In the genomic region with DNA sequence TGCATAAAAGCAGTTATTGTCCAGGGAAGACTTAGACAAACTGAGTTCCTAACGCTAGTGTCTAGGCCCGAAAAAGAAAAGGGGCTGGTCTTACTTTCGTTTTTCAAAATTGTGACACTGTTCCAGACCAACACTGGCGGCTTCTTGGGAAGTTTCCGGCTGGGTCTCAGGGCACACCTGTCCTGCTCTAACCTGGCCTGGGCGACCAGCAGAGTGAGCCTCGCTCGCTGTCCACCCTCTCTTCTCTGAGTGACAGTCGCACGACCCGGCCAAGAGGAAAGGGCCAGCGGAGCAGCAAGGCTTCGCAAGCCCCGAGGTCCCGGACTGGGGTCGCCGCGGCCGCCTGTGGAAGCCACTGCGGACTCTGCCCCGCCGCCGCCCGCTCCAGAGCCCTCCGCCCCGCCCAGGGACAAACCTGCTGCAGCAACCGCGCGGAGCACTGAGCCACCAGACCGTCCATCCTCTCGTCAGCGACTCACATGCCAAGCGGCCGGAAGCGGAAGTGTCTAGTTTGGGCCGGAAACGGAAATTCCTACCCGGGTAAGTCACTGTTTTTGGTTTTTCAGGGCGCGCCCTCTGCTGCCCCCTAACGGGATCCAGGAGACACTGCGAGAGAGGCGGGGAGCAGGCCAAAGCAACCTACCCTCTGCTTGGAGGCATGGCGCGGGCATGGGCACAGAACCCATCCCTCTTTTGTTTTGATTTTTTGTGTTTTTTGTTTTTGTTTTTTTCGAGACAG, we compare ENCODE assay signal across 8 mouse cellular contexts. TPM values are rescaled to one million over a fixed set of nuclear protein-coding genes. Genes with fewer than 3 reads are reported as not detected.
DNase-seq lines count a peak whose midpoint lies in the region; ATAC-seq and TF ChIP-seq lines count a peak whose summit lies in the region.

TSS of gene Rars (minus strand) at position 485 of the 739 bp plus-strand sequence.

- ATAC-seq in embryonic facial prominence, embryonic 13.5 days (ENCODE audit: insufficient number of reproducible peaks, insufficient read depth, low FRiP score, low TSS enrichment, low read depth): peak; percentile 76
- ATAC-seq in limb, embryonic 12.5 days (ENCODE audit: insufficient number of reproducible peaks, insufficient read depth, low FRiP score, low TSS enrichment, low read depth): peak; percentile 63
- peak; percentile 80 for ATAC-seq in midbrain, embryonic 15.5 days (replicated peaks)

- WGBS in embryonic facial prominence, embryonic 13.5 days: 1% methylated on average over 46 of the region's 46 CpGs
- under 1% methylated on average over 46 of the region's 46 CpGs for WGBS in kidney, adult 2 months
- 2% methylated on average over 46 of the region's 46 CpGs for WGBS in limb, embryonic 12.5 days
- 2% methylated on average over 46 of the region's 46 CpGs for WGBS in midbrain, embryonic 15.5 days
- WGBS in spleen, adult 2 months: under 1% methylated on average over 46 of the region's 46 CpGs

- peak; percentile 82 for DNase-seq in 3134 (ENCODE audit: extremely low read depth, insufficient read length, low spot score)
- DNase-seq in adrenal gland, postnatal 36 days: peak; percentile 96
- DNase-seq in heart, adult 18-20 months: peak; percentile 96 to 97
- DNase-seq in kidney, adult 2 months: peak; percentile 97
- peak; percentile 91 to 94 for DNase-seq in spleen, adult 2 months (ENCODE audit: low read depth in 1 of 2, low spot score in 2 of 2)

- no peaks in the 10 kb centered on the region for H3K9me3 ChIP-seq in embryonic facial prominence, embryonic 13.5 days
- H3K9me3 ChIP-seq in limb, embryonic 12.5 days: no peaks in the 10 kb centered on the region
- H3K9me3 ChIP-seq in midbrain, embryonic 15.5 days: no peaks in the 10 kb centered on the region

- peak within 1 kb of the TSS; percentile 98 for H3K4me3 ChIP-seq in embryonic facial prominence, embryonic 13.5 days
- H3K4me3 ChIP-seq in kidney, adult 2 months (ENCODE audit: insufficient read depth, low read depth, low read length): peak within 1 kb of the TSS; percentile 100
- H3K4me3 ChIP-seq in limb, embryonic 12.5 days (replicated peaks): peak within 1 kb of the TSS; percentile 96
- peak within 1 kb of the TSS; percentile 98 for H3K4me3 ChIP-seq in midbrain, embryonic 15.5 days
- peak within 1 kb of the TSS; percentile 91 for H3K4me3 ChIP-seq in spleen, adult 2 months (ENCODE audit: extremely low read depth, insufficient read depth, insufficient read length)

- H3K4me2 ChIP-seq in embryonic facial prominence, embryonic 13.5 days: peak within 1 kb of the TSS; percentile 78
- H3K4me2 ChIP-seq in limb, embryonic 12.5 days: peak within 1 kb of the TSS; percentile 78
- peak within 1 kb of the TSS; percentile 79 for H3K4me2 ChIP-seq in midbrain, embryonic 15.5 days

- peak; percentile 84 for TF ChIP-seq CTCF in kidney, adult 2 months (conservative IDR thresholded peaks at IDR 0.05; ENCODE audit: insufficient read depth, insufficient read length, low read depth, low read length)
- TF ChIP-seq CTCF in spleen, adult 2 months (IDR thresholded peaks at IDR 0.05; ENCODE audit: extremely low read depth, insufficient read depth, insufficient read length, insufficient replicate concordance): peak; percentile 82

- H3K4me1 ChIP-seq in embryonic facial prominence, embryonic 13.5 days: peaks cover 8% of the 10 kb centered on the region
- H3K4me1 ChIP-seq in kidney, adult 2 months (ENCODE audit: control insufficient read depth, insufficient read depth, low read length): peaks cover 7% of the 10 kb centered on the region
- peaks cover 12% of the 10 kb centered on the region for H3K4me1 ChIP-seq in limb, embryonic 12.5 days (replicated peaks)
- peaks cover 30% of the 10 kb centered on the region for H3K4me1 ChIP-seq in midbrain, embryonic 15.5 days
- no peaks in the 10 kb centered on the region; the same call in 1 of the 2 replicates for H3K4me1 ChIP-seq in spleen, adult 2 months (ENCODE audit: control insufficient read depth, insufficient read depth, insufficient read length)

- TF ChIP-seq POLR2A in kidney, adult 2 months (IDR thresholded peaks at IDR 0.05; ENCODE audit: low read depth, low read length): peak; percentile 32
- peak; percentile 53; the same call in 1 of the 2 replicates for TF ChIP-seq POLR2A in spleen, adult 2 months (IDR thresholded peaks at IDR 0.05; ENCODE audit: low read depth, low read length)

- H3K9ac ChIP-seq in embryonic facial prominence, embryonic 13.5 days: peak within 1 kb of the TSS; percentile 93
- H3K9ac ChIP-seq in limb, embryonic 12.5 days (replicated peaks): peak within 1 kb of the TSS; percentile 91
- H3K9ac ChIP-seq in midbrain, embryonic 15.5 days: peak within 1 kb of the TSS; percentile 91

- no peak within 1 kb of the TSS; the same call in 1 of the 2 replicates for H3K27ac ChIP-seq in embryonic facial prominence, embryonic 13.5 days
- peak within 1 kb of the TSS; percentile 52 for H3K27ac ChIP-seq in kidney, adult 2 months (ENCODE audit: insufficient read depth, low read depth, low read length)
- H3K27ac ChIP-seq in limb, embryonic 12.5 days: peak within 1 kb of the TSS; percentile 41
- peak within 1 kb of the TSS; percentile 64 for H3K27ac ChIP-seq in midbrain, embryonic 15.5 days
- peak within 1 kb of the TSS; percentile 31 for H3K27ac ChIP-seq in spleen, adult 2 months (ENCODE audit: insufficient read depth, low read length)

- H3K27me3 ChIP-seq in embryonic facial prominence, embryonic 13.5 days: no peaks in the 10 kb centered on the region
- H3K27me3 ChIP-seq in kidney, adult 2 months (replicated peaks; ENCODE audit: control insufficient read depth, insufficient read depth, low read length): no peaks in the 10 kb centered on the region
- H3K27me3 ChIP-seq in limb, embryonic 12.5 days: no peaks in the 10 kb centered on the region
- H3K27me3 ChIP-seq in midbrain, embryonic 15.5 days (replicated peaks): no peaks in the 10 kb centered on the region
- H3K27me3 ChIP-seq in spleen, adult 2 months (ENCODE audit: control insufficient read depth, insufficient read depth, low read length): no peaks in the 10 kb centered on the region

- peaks cover 29% of the 10 kb centered on the region for H3K36me3 ChIP-seq in embryonic facial prominence, embryonic 13.5 days
- peaks cover 1% of the 10 kb centered on the region for H3K36me3 ChIP-seq in kidney, adult 2 months (ENCODE audit: control insufficient read depth, insufficient read depth, low read length)
- peaks cover 31% of the 10 kb centered on the region for H3K36me3 ChIP-seq in limb, embryonic 12.5 days
- peaks cover 14% of the 10 kb centered on the region for H3K36me3 ChIP-seq in midbrain, embryonic 15.5 days (replicated peaks)
- H3K36me3 ChIP-seq in spleen, adult 2 months (ENCODE audit: control insufficient read depth, insufficient read depth, low read length): peaks cover 9% of the 10 kb centered on the region

RNA-seq across cellular contexts. Expression of gene Rars, which starts in this region (rescaled TPM):
- 10 to 100 TPM; 71.8 to 82.4 TPM for total RNA-seq in adrenal gland, postnatal 36 days (2021)
- 79.3 and 81.0 TPM in 2 replicates for polyA plus RNA-seq in embryonic facial prominence, embryonic 13.5 days (2015; fragmentation: Nextera tagmentation; extraction: Ambion mirVana)
- total RNA-seq in heart, adult 18-20 months (2021): 10 to 100 TPM; 35.6 to 36.2 TPM
- 14.5 and 19.3 TPM in 2 replicates for polyA plus RNA-seq in kidney, adult 2 months (2012; rRNA removed)
- polyA plus RNA-seq in limb, embryonic 12.5 days (2016; fragmentation: Nextera tagmentation; extraction: Ambion mirVana): 84.0 and 91.3 TPM in 2 replicates
- 68.2 and 68.6 TPM in 2 replicates for polyA plus RNA-seq in midbrain, embryonic 15.5 days (2015; fragmentation: Nextera tagmentation; extraction: Ambion mirVana)
- polyA plus RNA-seq in spleen, adult 2 months (2012; rRNA removed): 6.0 and 6.8 TPM in 2 replicates
